Mouse (Mus musculus) CH12.LX (cell line): ENCODE data around the gene Prr18. TPM values are rescaled to one million over a fixed set of nuclear protein-coding genes. Genes with fewer than 3 reads are reported as not detected.
A peak's percentile ranks its signal among the peaks of the same experiment; 100 is the strongest.

Experiments
- DNase-seq: peaks from one replicate; pipeline ENCODE4 v3.0.0-alpha.2; 2013; ENCODE audit errors: extremely low read depth
- H3K27ac ChIP-seq: 2 replicates; pipeline ENCODE4 v1.5.1; 2012; ENCODE audit warnings: low read depth, mild to moderate bottlenecking, control low read depth, moderate library complexity; ENCODE audit not compliant: insufficient read depth
- H3K27me3 ChIP-seq: replicated peaks from 2 replicates; pipeline ENCODE3; 2012; ENCODE audit warnings: inconsistent platforms
- H3K36me3 ChIP-seq, 2 experiments: replicated peaks in 1 of 2; 2 replicates each; pipeline versions ENCODE3 to v1.6.1; 2012; ENCODE audit warnings: inconsistent platforms in 1 of 2, low read length in 1 of 2, mild to moderate bottlenecking in 1 of 2, mixed read lengths in 1 of 2, moderate library complexity in 1 of 2; ENCODE audit not compliant: control insufficient read depth in 1 of 2, insufficient read depth in 1 of 2
- H3K4me1 ChIP-seq, 2 experiments: 2 replicates each; pipeline ENCODE4 v1.6.1; 2012; ENCODE audit warnings: inconsistent platforms in 1 of 2, moderate library complexity in 1 of 2; ENCODE audit not compliant: insufficient read depth in 2 of 2, control insufficient read depth in 1 of 2
- H3K4me2 ChIP-seq: 2 replicates; pipeline ENCODE4 v1.6.1; 2012; ENCODE audit warnings: low read depth, mild to moderate bottlenecking, control low read depth; ENCODE audit not compliant: poor library complexity, insufficient read depth, severe bottlenecking
- H3K4me3 ChIP-seq, 3 experiments: fragments of 150-350 bp in 1 of 3; sonication (generic) in 1 of 3; replicated peaks in 1 of 3; 2 replicates each; pipeline versions ENCODE3 to v1.5.1; 2011 to 2012; ENCODE audit warnings: low read depth in 2 of 3, low read length in 2 of 3, mild to moderate bottlenecking in 2 of 3, moderate library complexity in 2 of 3, control low read depth in 1 of 3, improper control_type of control experiment in 1 of 3, inconsistent platforms in 1 of 3, mixed read lengths in 1 of 3; ENCODE audit not compliant: poor library complexity in 1 of 3
- H3K79me2 ChIP-seq: replicated peaks from 2 replicates; pipeline ENCODE4 v1.6.1; 2012; ENCODE audit warnings: mild to moderate bottlenecking, moderate library complexity; ENCODE audit not compliant: control insufficient read depth, poor library complexity, insufficient read depth, severe bottlenecking; ENCODE audit errors: extremely low read depth
- H3K9ac ChIP-seq: 2 replicates; pipeline ENCODE4 v1.6.1; 2012; ENCODE audit warnings: low read depth, mild to moderate bottlenecking, control low read depth, moderate library complexity; ENCODE audit not compliant: insufficient read depth
- H3K9me3 ChIP-seq: replicated peaks from 2 replicates; pipeline ENCODE3; 2012; ENCODE audit warnings: low read length, inconsistent platforms, mixed read lengths
- BHLHE40 ChIP-seq: IDR thresholded peaks from 2 replicates; pipeline ENCODE4 v1.6.1; 2011; ENCODE audit warnings: mild to moderate bottlenecking, low read depth, low read length, improper control_type of control experiment
- CTCF ChIP-seq, 2 experiments: IDR thresholded peaks in 1 of 2; conservative IDR thresholded peaks in 1 of 2; 2 replicates each; pipeline ENCODE4 v1.5.1; 2011 to 2012; ENCODE audit warnings: low read depth in 2 of 2, low read length in 2 of 2, improper control_type of control experiment in 1 of 2, inconsistent platforms in 1 of 2, mild to moderate bottlenecking in 1 of 2, moderate library complexity in 1 of 2
- ELF1 ChIP-seq: IDR thresholded peaks from 2 replicates; pipeline ENCODE4 v1.6.1; 2014; ENCODE audit warnings: low read depth, mild to moderate bottlenecking, inconsistent platforms, low read length, improper control_type of control experiment
- EP300 ChIP-seq: IDR thresholded peaks from 2 replicates; pipeline ENCODE4 v1.6.1; 2011; ENCODE audit warnings: low read length, improper control_type of control experiment
- ETS1 ChIP-seq: conservative IDR thresholded peaks from 2 replicates; pipeline ENCODE4 v1.6.1; 2012; ENCODE audit warnings: low read depth, mild to moderate bottlenecking, inconsistent platforms, low read length, improper control_type of control experiment, moderate library complexity
- GABPA ChIP-seq: IDR thresholded peaks from 2 replicates; pipeline ENCODE4 v1.6.1; 2012; ENCODE audit warnings: low read depth, low read length, improper control_type of control experiment, inconsistent platforms; ENCODE audit not compliant: insufficient replicate concordance
- HCFC1 ChIP-seq: IDR thresholded peaks from 2 replicates; pipeline ENCODE4 v1.6.1; 2012; ENCODE audit warnings: low read depth, mild to moderate bottlenecking, inconsistent platforms, low read length, improper control_type of control experiment
- IRF4 ChIP-seq: IDR thresholded peaks from 2 replicates; pipeline ENCODE4 v1.6.1; 2014; ENCODE audit warnings: low read depth, mild to moderate bottlenecking, inconsistent platforms, low read length, improper control_type of control experiment
- JUN ChIP-seq: IDR thresholded peaks from 2 replicates; pipeline ENCODE4 v1.6.1; 2011; ENCODE audit warnings: low read depth, mild to moderate bottlenecking, low read length, improper control_type of control experiment, moderate library complexity; ENCODE audit not compliant: insufficient read depth
- JUND ChIP-seq: conservative IDR thresholded peaks from 2 replicates; pipeline ENCODE4 v1.6.1; 2011; ENCODE audit warnings: low read depth, low read length, improper control_type of control experiment
- KAT2A ChIP-seq: IDR thresholded peaks from 2 replicates; pipeline ENCODE4 v1.6.1; 2012; ENCODE audit warnings: low read length, improper control_type of control experiment, inconsistent platforms; ENCODE audit not compliant: insufficient replicate concordance
- MAX ChIP-seq: IDR thresholded peaks from 2 replicates; pipeline ENCODE4 v1.6.1; 2011; ENCODE audit warnings: low read length, improper control_type of control experiment
- MAZ ChIP-seq: IDR thresholded peaks from 2 replicates; pipeline ENCODE4 v1.6.1; 2012; ENCODE audit warnings: low read depth, mild to moderate bottlenecking, inconsistent platforms, low read length, improper control_type of control experiment, moderate library complexity
- MEF2A ChIP-seq: IDR thresholded peaks from 2 replicates; pipeline ENCODE4 v1.6.1; 2014; ENCODE audit warnings: low read depth, mild to moderate bottlenecking, inconsistent platforms, low read length, improper control_type of control experiment, borderline replicate concordance
- MXI1 ChIP-seq: IDR thresholded peaks from 2 replicates; pipeline ENCODE4 v1.6.1; 2011; ENCODE audit warnings: mild to moderate bottlenecking, low read depth, low read length, improper control_type of control experiment
- MYC ChIP-seq: IDR thresholded peaks from 2 replicates; pipeline ENCODE4 v1.6.1; 2011; ENCODE audit warnings: low read depth, mild to moderate bottlenecking, improper control_type of control experiment, low read length
- NELFE ChIP-seq: IDR thresholded peaks from 2 replicates; pipeline ENCODE4 v1.6.1; 2011; ENCODE audit warnings: low read depth, low read length, improper control_type of control experiment
- POLR2A ChIP-seq: IDR thresholded peaks from 2 replicates; pipeline ENCODE4 v1.6.1; 2011; ENCODE audit warnings: low read depth, mild to moderate bottlenecking, improper control_type of control experiment, low read length
- POLR2AphosphoS2 ChIP-seq: IDR thresholded peaks from 2 replicates; pipeline ENCODE4 v1.6.1; 2011; ENCODE audit warnings: low read depth, low read length, improper control_type of control experiment
- RAD21 ChIP-seq: IDR thresholded peaks from 2 replicates; pipeline ENCODE4 v1.6.1; 2011; ENCODE audit warnings: low read depth, mild to moderate bottlenecking, low read length, improper control_type of control experiment, moderate library complexity
- RCOR1 ChIP-seq: conservative IDR thresholded peaks from 2 replicates; pipeline ENCODE4 v1.6.1; 2012; ENCODE audit warnings: low read depth, mild to moderate bottlenecking, inconsistent platforms, low read length, improper control_type of control experiment
- SIN3A ChIP-seq: IDR thresholded peaks from 2 replicates; pipeline ENCODE4 v1.6.1; 2012; ENCODE audit warnings: low read length, improper control_type of control experiment, inconsistent platforms
- SMC3 ChIP-seq: IDR thresholded peaks from 2 replicates; pipeline ENCODE4 v1.6.1; 2011; ENCODE audit warnings: low read depth, low read length, improper control_type of control experiment
- TCF12 ChIP-seq: IDR thresholded peaks from 2 replicates; pipeline ENCODE4 v1.6.1; 2014; ENCODE audit warnings: low read depth, mild to moderate bottlenecking, inconsistent platforms, low read length, improper control_type of control experiment
- USF2 ChIP-seq: conservative IDR thresholded peaks from 2 replicates; pipeline ENCODE4 v1.6.1; 2011; ENCODE audit warnings: low read depth, low read length, improper control_type of control experiment
- ZMIZ1 ChIP-seq: IDR thresholded peaks from 2 replicates; pipeline ENCODE4 v1.6.1; 2012; ENCODE audit warnings: low read depth, mild to moderate bottlenecking, inconsistent platforms, low read length, improper control_type of control experiment
- dilution Hi-C: fragments of 300-500 bp; cut with MboI; formaldehyde crosslinking; loops from 2 replicates; pipeline ENCODE4 v1.14.3; 2020; ENCODE audit warnings: low sequenced_read_pairs; ENCODE audit not compliant: extremely low pct_unique_long_range_greater_than_20kb, extremely low pct_ligation_motif_present
- in situ Hi-C: fragments of 300-500 bp; cut with MboI; formaldehyde crosslinking; loops from 3 replicates; pipeline ENCODE4 v1.14.3; 2019; ENCODE audit warnings: low sequenced_read_pairs, low pct_ligation_motif_present, low pct_unique_long_range_greater_than_20kb, mixed read lengths
- polyA plus RNA-seq: library from polyadenylated mRNA; unstranded; fragments of >175 nt; gene quantifications from 2 replicates; pipeline ENCODE4 v1.2.1, GENCODE M21; 2012; ENCODE audit warnings: low read depth; ENCODE audit not compliant: insufficient read length
- total RNA-seq, 2 experiments: library from RNA; depleted of rRNA; stranded (reverse); fragments of 300-350 nt in 1 of 2; fragments of >200 nt in 1 of 2; gene quantifications; 2 replicates each; pipeline ENCODE4 v1.2.3; 2012 to 2014

Prr18 gene
- total and polyA plus RNA-seq, 3 experiments = 0.07 to 0.12 (median 0.08) TPM

- H3K4me3 ChIP-seq = no peak overlapping the region
- H3K79me2 ChIP-seq = no peaks in the 10 kb centered on the region
- H3K9me3 ChIP-seq = no peaks in the 10 kb centered on the region
- dilution Hi-C loops (no loop called here), in situ Hi-C loops (loop anchor here (10.0 kb wide), 1 partner anchor 111 kb away; no protein-coding TSS in a partner anchor)
- H3K4me1 ChIP-seq = peaks cover 8 to 44% of the 10 kb centered on the region in 2 experiments; a peak in 3 of 4 replicates
- H3K36me3 ChIP-seq = no peaks in the 10 kb centered on the region
- DNase-seq = peak; percentile 87
- no peaks in the 10 kb centered on the region for H3K27me3 ChIP-seq
- H3K9ac ChIP-seq = no peak overlapping the region
- H3K27ac ChIP-seq = 0 out of 2 replicates have a peak overlapping the region, but pooled peaks have one; percentile 46
- TF ChIP-seq HCFC1 = peak; percentile 31; the same call in 1 of the 2 replicates
- peak; percentile 54 for TF ChIP-seq MAX
- TF ChIP-seq SMC3 = peak; percentile 85
- TF ChIP-seq RCOR1 = 0 out of 2 replicates have a peak, but pooled peaks have one; percentile 41
- TF ChIP-seq IRF4 = peak; percentile 96
- no peak for TF ChIP-seq POLR2A
- peak; percentile 25 to 85; a peak in 2 of 4 replicates for TF ChIP-seq CTCF (conservative IDR thresholded peaks at IDR 0.05 in 1 of 2, IDR thresholded peaks at IDR 0.05 in 1 of 2; ENCODE audit: low read depth in 2 of 2, low read length in 2 of 2)
- TF ChIP-seq POLR2AphosphoS2 = no peak
- TF ChIP-seq MXI1 = peak; percentile 74
- no peak for TF ChIP-seq GABPA
- TF ChIP-seq RAD21 = peak; percentile 62
- TF ChIP-seq EP300 = peak; percentile 75
- no peak for TF ChIP-seq KAT2A
- peak; percentile 44; the same call in 1 of the 2 replicates for TF ChIP-seq TCF12
- no peak for TF ChIP-seq ZMIZ1
- peak; percentile 71 for TF ChIP-seq ETS1
- peak; percentile 71 for TF ChIP-seq BHLHE40
- TF ChIP-seq JUN = peak; percentile 72
- TF ChIP-seq MAZ = 0 out of 2 replicates have a peak, but pooled peaks have one; percentile 55
- peak; percentile 80 for TF ChIP-seq JUND
- 0 out of 2 replicates have a peak, but pooled peaks have one; percentile 21 for TF ChIP-seq ELF1
- TF ChIP-seq MYC = peak; percentile 59; the same call in 1 of the 2 replicates
- TF ChIP-seq MEF2A = peak; percentile 74
- peak; percentile 19; the same call in 1 of the 2 replicates for TF ChIP-seq NELFE
- TF ChIP-seq SIN3A = no peak
- TF ChIP-seq USF2 = no peak
- TF ChIP-seq, all 38 proteins: peak for 19
- H3K4me2 ChIP-seq = no peak overlapping the region
Measured at GRCm38 (mm10) chr17:8305801-8306200, 31.5 kb upstream of the Prr18 start.
